Mouse (Mus musculus): ENCODE measurements around the gene Cdk5rap2. TPM values are rescaled to one million over a fixed set of nuclear protein-coding genes. Genes with fewer than 3 reads are reported as not detected.

Cdk5rap2 gene
- polyA plus RNA-seq, 2 experiments = 4.8 to 5.9 TPM

DNA sequence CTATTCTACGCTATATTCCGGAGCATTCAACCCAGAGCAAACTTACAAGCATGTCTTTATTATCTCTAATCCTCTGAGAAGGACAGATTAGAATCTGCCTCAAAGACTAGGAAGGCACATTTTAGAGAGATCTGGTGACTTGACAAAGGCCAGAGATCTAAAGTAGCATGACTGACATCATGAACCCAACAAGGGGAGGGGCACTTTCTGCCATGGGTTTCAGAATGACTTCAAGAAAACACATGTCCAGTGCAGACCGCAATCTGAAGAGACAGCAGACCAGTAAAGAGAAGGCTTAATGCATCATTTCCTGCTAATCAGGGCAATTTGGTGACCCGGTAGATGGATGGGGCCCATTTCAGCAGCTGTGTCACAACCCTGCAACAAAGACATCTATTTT, 98.1 kb downstream of the Cdk5rap2 start:
- no peaks in the 10 kb centered on the region for H3K4me1 ChIP-seq (replicated peaks; ENCODE audit: control insufficient read depth in 2 of 2, insufficient read depth in 2 of 2, low read length in 1 of 2)
- no peaks in the 10 kb centered on the region for H3K27me3 ChIP-seq (ENCODE audit: control insufficient read depth, insufficient read depth, low read length)
- DNase-seq (ENCODE audit: low read depth in 3 of 3, low spot score in 3 of 3) (no peak), ATAC-seq (ENCODE audit: insufficient read depth) (no peak)
- no peaks in the 10 kb centered on the region for H3K9me3 ChIP-seq (ENCODE audit: control insufficient read depth, low read length)
- H3K4me3 ChIP-seq (ENCODE audit: insufficient read depth in 1 of 2, low read depth in 2 of 2, low read length in 2 of 2) = no peak overlapping the region
- H3K36me3 ChIP-seq (replicated peaks; ENCODE audit: control insufficient read depth, insufficient read depth, low read depth) = peaks cover 4% of the 10 kb centered on the region
- TF ChIP-seq EP300 (IDR thresholded peaks at IDR 0.05; ENCODE audit: low read depth) (no peak), CTCF (IDR thresholded peaks at IDR 0.05; ENCODE audit: low read depth) (no peak)
- no peak overlapping the region for H3K9ac ChIP-seq (replicated peaks)
- no peak overlapping the region for H3K4me2 ChIP-seq (ENCODE audit: low read depth)
- H3K27ac ChIP-seq = no peak overlapping the region
- 81% methylated on average over 4 of the region's 4 CpGs for WGBS (ENCODE audit: insufficient replicate concordance)

GRCm38 (mm10) chr4:70311530-70311929, 98.7 kb downstream of the Cdk5rap2 start:
- WGBS (ENCODE audit: insufficient replicate concordance) = 90% methylated on average over 5 of the region's 5 CpGs
- Histone ChIP-seq H3K36me3 (replicated peaks; ENCODE audit: control insufficient read depth, insufficient read depth, low read depth) (no peaks in the 10 kb centered on the region; the same call in 1 of the 2 replicates), H3K27ac (no peak overlapping the region), H3K9ac (replicated peaks) (no peak overlapping the region), H3K4me1 (replicated peaks; ENCODE audit: control insufficient read depth in 2 of 2, insufficient read depth in 2 of 2, low read length in 1 of 2) (no peaks in the 10 kb centered on the region), H3K27me3 (ENCODE audit: control insufficient read depth, insufficient read depth, low read length) (no peaks in the 10 kb centered on the region), H3K4me3 (ENCODE audit: insufficient read depth in 1 of 2, low read depth in 2 of 2, low read length in 2 of 2) (no peak overlapping the region), H3K9me3 (ENCODE audit: control insufficient read depth, low read length) (no peaks in the 10 kb centered on the region), H3K4me2 (ENCODE audit: low read depth) (no peak overlapping the region)
- TF ChIP-seq EP300 (IDR thresholded peaks at IDR 0.05; ENCODE audit: low read depth) = no peak
- TF ChIP-seq CTCF (IDR thresholded peaks at IDR 0.05; ENCODE audit: low read depth) = no peak
- ATAC-seq (ENCODE audit: insufficient read depth) (no peak), DNase-seq (ENCODE audit: low read depth in 3 of 3, low spot score in 3 of 3) (no peak)

- H3K9me3 ChIP-seq (ENCODE audit: control insufficient read depth, low read length) = no peaks in the 10 kb centered on the region
- no peak overlapping the region for H3K4me3 ChIP-seq (ENCODE audit: insufficient read depth in 1 of 2, low read depth in 2 of 2, low read length in 2 of 2)
- H3K9ac ChIP-seq (replicated peaks) = no peak overlapping the region
- no peak for TF ChIP-seq EP300 (IDR thresholded peaks at IDR 0.05; ENCODE audit: low read depth)
- TF ChIP-seq CTCF (IDR thresholded peaks at IDR 0.05; ENCODE audit: low read depth) = peak; percentile 89
- H3K27me3 ChIP-seq (ENCODE audit: control insufficient read depth, insufficient read depth, low read length) = no peaks in the 10 kb centered on the region
- H3K4me2 ChIP-seq (ENCODE audit: low read depth) = no peak overlapping the region
- DNase-seq (ENCODE audit: low read depth in 3 of 3, low spot score in 3 of 3) (peak; percentile 10 to 17 (median 12)), ATAC-seq (ENCODE audit: insufficient read depth) (no peak)
- H3K4me1 ChIP-seq (replicated peaks; ENCODE audit: control insufficient read depth in 2 of 2, insufficient read depth in 2 of 2, low read length in 1 of 2) = no peaks in the 10 kb centered on the region
- WGBS (ENCODE audit: insufficient replicate concordance) = 43% methylated on average over 4 of the region's 4 CpGs
- H3K36me3 ChIP-seq (replicated peaks; ENCODE audit: control insufficient read depth, insufficient read depth, low read depth) = no peaks in the 10 kb centered on the region
- no peak overlapping the region for H3K27ac ChIP-seq
Observed at GRCm38 (mm10) chr4:70307230-70307629, 103.0 kb downstream of the Cdk5rap2 start.

DNA sequence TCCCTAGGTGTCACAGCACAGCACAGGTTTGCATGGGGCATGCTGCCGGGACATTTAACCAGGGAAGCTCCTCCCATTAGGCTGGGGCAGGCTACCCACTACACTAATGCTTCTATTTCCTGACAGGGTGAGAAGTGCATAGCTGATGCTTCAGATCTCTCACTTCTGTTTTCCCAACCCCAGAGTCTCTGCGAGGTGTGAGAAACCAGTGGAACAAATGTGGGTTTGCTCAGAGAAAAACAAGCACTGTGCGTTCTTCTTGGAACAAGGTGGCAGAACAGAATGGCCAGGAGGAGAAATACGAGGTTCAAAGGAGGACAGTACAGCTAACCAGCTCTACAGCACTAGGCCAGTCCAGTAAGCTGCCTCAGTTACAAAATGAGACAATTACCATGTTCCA, 106.4 kb downstream of the Cdk5rap2 start:
- H3K27me3 ChIP-seq (ENCODE audit: control insufficient read depth, insufficient read depth, low read length) = no peaks in the 10 kb centered on the region
- ATAC-seq (ENCODE audit: insufficient read depth) = no peak
- no peak overlapping the region for H3K9ac ChIP-seq (replicated peaks)
- DNase-seq (ENCODE audit: low read depth in 3 of 3, low spot score in 3 of 3) = no peak
- no peaks in the 10 kb centered on the region for H3K9me3 ChIP-seq (ENCODE audit: control insufficient read depth, low read length)
- TF ChIP-seq EP300 (IDR thresholded peaks at IDR 0.05; ENCODE audit: low read depth) (no peak), CTCF (IDR thresholded peaks at IDR 0.05; ENCODE audit: low read depth) (no peak)
- 63% methylated on average over 4 of the region's 4 CpGs for WGBS (ENCODE audit: insufficient replicate concordance)
- no peak overlapping the region for H3K4me3 ChIP-seq (ENCODE audit: insufficient read depth in 1 of 2, low read depth in 2 of 2, low read length in 2 of 2)
- H3K4me1 ChIP-seq (replicated peaks; ENCODE audit: control insufficient read depth in 2 of 2, insufficient read depth in 2 of 2, low read length in 1 of 2) = no peaks in the 10 kb centered on the region
- no peak overlapping the region for H3K27ac ChIP-seq
- H3K4me2 ChIP-seq (ENCODE audit: low read depth) = no peak overlapping the region
- H3K36me3 ChIP-seq (replicated peaks; ENCODE audit: control insufficient read depth, insufficient read depth, low read depth) = no peaks in the 10 kb centered on the region

- H3K9me3 ChIP-seq (ENCODE audit: control insufficient read depth, low read length) = no peaks in the 10 kb centered on the region
- no peak overlapping the region for H3K4me2 ChIP-seq (ENCODE audit: low read depth)
- no peaks in the 10 kb centered on the region; the same call in none of the 2 replicates for H3K36me3 ChIP-seq (replicated peaks; ENCODE audit: control insufficient read depth, insufficient read depth, low read depth)
- H3K4me3 ChIP-seq (ENCODE audit: insufficient read depth in 1 of 2, low read depth in 2 of 2, low read length in 2 of 2) = no peak overlapping the region
- DNase-seq (ENCODE audit: low read depth in 3 of 3, low spot score in 3 of 3) (no peak), ATAC-seq (ENCODE audit: insufficient read depth) (no peak)
- H3K4me1 ChIP-seq (replicated peaks; ENCODE audit: control insufficient read depth in 2 of 2, insufficient read depth in 2 of 2, low read length in 1 of 2) = no peaks in the 10 kb centered on the region
- H3K27me3 ChIP-seq (ENCODE audit: control insufficient read depth, insufficient read depth, low read length) = no peaks in the 10 kb centered on the region
- 87% methylated on average over 9 of the region's 9 CpGs for WGBS (ENCODE audit: insufficient replicate concordance)
- no peak overlapping the region for H3K27ac ChIP-seq
- H3K9ac ChIP-seq (replicated peaks) = no peak overlapping the region
- no peak for TF ChIP-seq CTCF (IDR thresholded peaks at IDR 0.05; ENCODE audit: low read depth)
- no peak for TF ChIP-seq EP300 (IDR thresholded peaks at IDR 0.05; ENCODE audit: low read depth)
Observed at GRCm38 (mm10) chr4:70301187-70301586, 109.1 kb downstream of the Cdk5rap2 start.

Data from liver, embryonic 14.5 days (tissue).